Mouse (Mus musculus): ENCODE results near the gene Tlk2.

DNA sequence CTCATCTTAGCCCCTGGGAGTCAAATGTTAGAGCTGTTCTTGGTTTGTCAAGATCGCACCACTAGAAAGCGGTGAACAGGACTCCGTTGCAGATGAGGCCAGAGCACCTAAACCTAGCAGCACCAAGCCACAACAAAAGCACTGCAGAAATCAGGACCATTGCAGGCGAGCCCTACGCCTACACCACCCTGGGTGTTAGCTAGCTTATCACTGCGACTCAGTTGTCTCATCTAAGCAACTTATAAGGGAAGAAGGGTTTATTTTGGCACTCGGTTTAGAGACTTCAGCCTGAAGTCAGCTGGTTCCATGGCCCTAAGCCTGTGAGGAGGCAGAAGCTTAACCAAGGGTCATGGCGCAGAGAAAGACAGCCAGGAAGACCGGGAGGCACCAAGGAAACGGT, 117.5 kb downstream of the Tlk2 start:
- TF ChIP-seq CTCF (IDR thresholded peaks at IDR 0.05; ENCODE audit: borderline replicate concordance, insufficient read depth, low read length) (no peak), POLR2A (IDR thresholded peaks at IDR 0.05; ENCODE audit: low read depth, low read length) (no peak)
